Mouse (Mus musculus) lung, embryonic 14.5 days (tissue): ENCODE results near the gene Styk1. TPM values are rescaled to one million over a fixed set of nuclear protein-coding genes. Genes with fewer than 3 reads are reported as not detected.

Experiments
- ATAC-seq: fragments of 200-750 bp; cut with Nextera tagmentation; 2 replicates; pipeline ENCODE4 v1.8.0; 2017; ENCODE audit warnings: mild to moderate bottlenecking, moderate TSS enrichment, moderate library complexity; ENCODE audit not compliant: insufficient read depth
- DNase-seq: peaks from one replicate; pipeline ENCODE4 v3.0.0-alpha.2; 2015
- H3K27ac ChIP-seq: fragments of 300-500 bp; sonication (generic); 2 replicates; pipeline ENCODE4 v1.5.1; 2014; ENCODE audit warnings: low read depth, mild to moderate bottlenecking, moderate library complexity
- H3K27me3 ChIP-seq: fragments of 300-500 bp; sonication (generic); 2 replicates; pipeline ENCODE4 v1.6.1; 2014; ENCODE audit warnings: low read length, control low read depth; ENCODE audit not compliant: insufficient read depth
- H3K36me3 ChIP-seq: fragments of 300-500 bp; sonication (generic); 2 replicates; pipeline ENCODE4 v1.6.1; 2014; ENCODE audit warnings: control low read depth; ENCODE audit not compliant: insufficient read depth
- H3K4me1 ChIP-seq: fragments of 300-500 bp; sonication (generic); 2 replicates; pipeline ENCODE4 v1.6.1; 2014; ENCODE audit warnings: antibody characterized with exemption, control low read depth; ENCODE audit not compliant: insufficient read depth
- H3K4me2 ChIP-seq: fragments of 300-500 bp; sonication (generic); 2 replicates; pipeline ENCODE4 v1.6.1; 2014; ENCODE audit warnings: mild to moderate bottlenecking
- H3K4me3 ChIP-seq: fragments of 300-500 bp; sonication (generic); 2 replicates; pipeline ENCODE4 v1.5.1; 2014; ENCODE audit warnings: low read depth, low read length
- H3K9ac ChIP-seq: fragments of 300-500 bp; sonication (generic); 2 replicates; pipeline ENCODE4 v1.6.1; 2014
- H3K9me3 ChIP-seq: fragments of 300-500 bp; sonication (generic); 2 replicates; pipeline ENCODE4 v1.6.1; 2016; ENCODE audit warnings: low read depth, low read length, control low read depth
- CTCF ChIP-seq: IDR thresholded peaks from 2 replicates; pipeline ENCODE4 v1.5.1; 2016; ENCODE audit warnings: antibody characterized with exemption, low read depth
- WGBS: fragments of 180-500 bp; shearing (Covaris S2); extraction: QIAGEN DNeasy Blood & Tissue Kit; methylation state at CpG from one replicate; pipeline ENCODE4 v1.1.7; 2014; 5-methylcytosine and 5-hydroxymethylcytosine counted together
- polyA plus RNA-seq: library from polyadenylated mRNA; unstranded; fragments of >200 nt; fragmentation: Nextera tagmentation; extraction: Ambion mirVana; gene quantifications from 2 replicates; pipeline ENCODE4 v1.2.1, GENCODE M21; 2014

Gene Styk1
- polyA plus RNA-seq, 1 experiment from 2014 or later, result 1.7 TPM

DNA sequence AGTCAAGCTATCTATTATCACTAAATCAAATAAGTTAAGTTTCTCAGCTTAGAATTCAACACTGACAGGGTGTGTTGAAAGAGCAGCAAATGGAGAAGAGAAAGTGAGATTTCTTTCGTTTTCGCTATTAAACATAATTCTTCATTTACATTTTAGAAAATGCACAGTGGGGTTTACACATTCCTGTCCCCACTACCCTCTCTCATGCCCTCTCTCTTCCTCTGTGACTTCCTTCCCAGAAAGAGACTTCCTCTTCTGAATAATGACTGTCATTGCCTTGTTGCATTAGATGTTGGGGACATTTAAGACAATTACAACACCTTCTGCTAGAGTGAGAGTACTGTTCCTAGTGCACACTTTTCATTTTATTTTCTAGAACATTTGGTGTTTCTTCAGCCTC lies 83.8 kb downstream of the Styk1 start:
- WGBS, result 84% methylated on average over 2 of the region's 2 CpGs
- ATAC-seq (no peak), DNase-seq (no peak)
- no peaks in the 10 kb centered on the region for H3K4me1 ChIP-seq
- no peaks in the 10 kb centered on the region for H3K27me3 ChIP-seq
- no peak overlapping the region for H3K4me2 ChIP-seq
- no peak overlapping the region for H3K9ac ChIP-seq
- no peaks in the 10 kb centered on the region for H3K36me3 ChIP-seq
- H3K4me3 ChIP-seq, result no peak overlapping the region
- TF ChIP-seq CTCF, result no peak
- H3K27ac ChIP-seq, result no peak overlapping the region
- no peaks in the 10 kb centered on the region for H3K9me3 ChIP-seq

DNA sequence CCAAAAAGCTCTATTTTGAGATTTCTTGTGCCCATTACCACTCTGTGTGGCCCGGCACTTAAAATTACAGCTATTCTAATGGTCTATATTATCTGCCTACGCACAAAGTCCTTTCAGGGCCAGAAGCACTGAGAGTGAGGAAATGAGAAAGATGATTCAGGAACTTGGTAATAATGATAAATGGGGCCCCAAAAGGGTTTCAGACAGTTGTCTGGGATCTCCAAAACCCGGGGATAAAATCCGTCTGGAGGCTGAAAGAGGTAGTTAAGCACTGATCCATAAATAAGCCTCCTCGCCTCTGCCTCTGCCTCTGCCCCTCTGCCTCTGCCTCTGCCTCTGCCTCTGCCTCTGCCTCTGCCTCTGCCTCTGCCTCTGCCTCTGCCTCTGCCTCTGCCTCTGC lies 89.2 kb downstream of the Styk1 start:
- H3K27me3 ChIP-seq, result no peaks in the 10 kb centered on the region
- no peak overlapping the region for H3K4me2 ChIP-seq
- H3K27ac ChIP-seq, result no peak overlapping the region
- WGBS, result 76% methylated on average over 5 of the region's 5 CpGs
- no peaks in the 10 kb centered on the region for H3K36me3 ChIP-seq
- no peak for TF ChIP-seq CTCF
- no peaks in the 10 kb centered on the region for H3K9me3 ChIP-seq
- DNase-seq, result no peak
- H3K4me1 ChIP-seq, result no peaks in the 10 kb centered on the region
- no peak overlapping the region for H3K9ac ChIP-seq
- no peak overlapping the region for H3K4me3 ChIP-seq
- no peak for ATAC-seq

GRCm38 (mm10) chr6:131262778-131263177 lies 90.6 kb downstream of the Styk1 start:
- no peak overlapping the region for H3K4me2 ChIP-seq
- DNase-seq (no peak), ATAC-seq (no peak)
- no peak overlapping the region for H3K9ac ChIP-seq
- H3K4me1 ChIP-seq, result no peaks in the 10 kb centered on the region
- H3K9me3 ChIP-seq, result no peaks in the 10 kb centered on the region
- no peaks in the 10 kb centered on the region for H3K27me3 ChIP-seq
- TF ChIP-seq CTCF, result no peak
- H3K4me3 ChIP-seq, result no peak overlapping the region
- no peak overlapping the region for H3K27ac ChIP-seq
- WGBS, result 64% methylated on average over 3 of the region's 3 CpGs
- no peaks in the 10 kb centered on the region for H3K36me3 ChIP-seq

DNA sequence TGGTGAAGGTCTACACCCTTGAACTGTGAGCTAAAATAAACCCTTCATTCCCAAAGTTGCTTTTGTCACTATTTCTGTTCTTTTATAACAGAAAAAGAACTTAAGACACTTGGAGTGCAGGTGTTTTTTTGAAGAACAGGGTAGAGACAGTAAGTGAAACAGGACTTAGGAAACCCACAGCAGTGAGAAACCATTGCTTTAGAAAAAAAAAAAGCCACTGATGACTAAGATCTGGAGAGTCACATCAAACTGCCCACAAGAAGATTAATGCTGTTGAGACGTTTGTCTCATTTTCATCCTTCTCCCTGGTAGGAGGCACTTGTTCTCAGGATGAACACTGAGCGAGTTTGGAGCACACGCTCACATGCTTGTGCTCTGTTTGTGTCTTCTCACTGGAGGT lies 91.4 kb downstream of the Styk1 start:
- no peak for ATAC-seq
- Histone ChIP-seq H3K4me3 (no peak overlapping the region), H3K9me3 (no peaks in the 10 kb centered on the region), H3K4me2 (no peak overlapping the region), H3K4me1 (no peaks in the 10 kb centered on the region), H3K27ac (no peak overlapping the region), H3K27me3 (no peaks in the 10 kb centered on the region), H3K9ac (no peak overlapping the region), H3K36me3 (no peaks in the 10 kb centered on the region)
- no peak for TF ChIP-seq CTCF
- 80% methylated on average over 3 of the region's 3 CpGs for WGBS
- no peak for DNase-seq

Other genes with a start within 250 kb of the Styk1 start
- 0.26 and 0.37 TPM in 2 replicates for gene Klra2, start 106.2 kb downstream of the Styk1 start, polyA plus RNA-seq
- gene Magohb, start 60.4 kb downstream of the Styk1 start, polyA plus RNA-seq, result 57.0 and 68.2 TPM in 2 replicates
- 59.1 and 65.1 TPM in 2 replicates for gene Ybx3, start 34.9 kb upstream of the Styk1 start, polyA plus RNA-seq
- gene 5430401F13Rik, start 132.8 kb upstream of the Styk1 start, polyA plus RNA-seq, result not detected in 2 replicates
- gene Gm6619, start 132.8 kb upstream of the Styk1 start, polyA plus RNA-seq, result not detected in 2 replicates